Mouse (Mus musculus): ENCODE measurements around the gene Tomm20l. TPM values are rescaled to one million over a fixed set of nuclear protein-coding genes. Genes with fewer than 3 reads are reported as not detected.

Tomm20l gene
- polyA plus RNA-seq, 1 experiment from 2014 or later, result not detected

GRCm38 (mm10) chr12:71164410-71164809 is 53.2 kb downstream of the Tomm20l start:
- no peak for ATAC-seq (replicated peaks; ENCODE audit: low FRiP score)
- H3K27ac ChIP-seq, result no peak overlapping the region
- H3K27me3 ChIP-seq, result no peaks in the 10 kb centered on the region
- H3K4me1 ChIP-seq, result no peaks in the 10 kb centered on the region
- H3K36me3 ChIP-seq, result peaks cover 72% of the 10 kb centered on the region
- no peak overlapping the region for H3K9ac ChIP-seq
- no peak overlapping the region for H3K4me3 ChIP-seq (replicated peaks)
- no peak overlapping the region for H3K4me2 ChIP-seq
- H3K9me3 ChIP-seq (replicated peaks), result no peaks in the 10 kb centered on the region
- WGBS, result 92% methylated on average over 9 of the region's 9 CpGs

GRCm38 (mm10) chr12:71169911-71170310 is 58.7 kb downstream of the Tomm20l start:
- peaks cover 57% of the 10 kb centered on the region for H3K36me3 ChIP-seq
- H3K27ac ChIP-seq, result no peak overlapping the region
- no peak overlapping the region for H3K9ac ChIP-seq
- no peaks in the 10 kb centered on the region for H3K4me1 ChIP-seq
- no peaks in the 10 kb centered on the region for H3K27me3 ChIP-seq
- ATAC-seq (replicated peaks; ENCODE audit: low FRiP score), result no peak
- H3K9me3 ChIP-seq (replicated peaks), result no peaks in the 10 kb centered on the region
- WGBS, result 83% methylated on average over 1 of the region's 1 CpGs
- H3K4me2 ChIP-seq, result no peak overlapping the region
- H3K4me3 ChIP-seq (replicated peaks), result no peak overlapping the region

Other genes starting within 250 kb of the Tomm20l start
- gene Actr10, start 173.6 kb upstream of the Tomm20l start, polyA plus RNA-seq (2015; fragmentation: Nextera tagmentation; extraction: Ambion mirVana), result 222 and 239 TPM in 2 replicates
- 591 and 640 TPM in 2 replicates for gene Psma3, start 136.8 kb upstream of the Tomm20l start, polyA plus RNA-seq (2015; fragmentation: Nextera tagmentation; extraction: Ambion mirVana)
- gene Arid4a, start 95.4 kb upstream of the Tomm20l start, polyA plus RNA-seq (2015; fragmentation: Nextera tagmentation; extraction: Ambion mirVana), result 34.9 and 35.6 TPM in 2 replicates
- gene Timm9, start 25.3 kb downstream of the Tomm20l start, polyA plus RNA-seq (2015; fragmentation: Nextera tagmentation; extraction: Ambion mirVana), result 88.7 and 88.9 TPM in 2 replicates
- 14.7 and 14.8 TPM in 2 replicates for gene 2700049A03Rik, start 25.4 kb downstream of the Tomm20l start, polyA plus RNA-seq (2015; fragmentation: Nextera tagmentation; extraction: Ambion mirVana)
- 16.3 and 18.9 TPM in 2 replicates for gene Dact1, start 198.5 kb downstream of the Tomm20l start, polyA plus RNA-seq (2015; fragmentation: Nextera tagmentation; extraction: Ambion mirVana)